Mouse (Mus musculus) lung, postnatal 36 days (tissue): Measurements from ENCODE around the gene Col6a6.
A peak's percentile ranks its signal among the peaks of the same experiment; 100 is the strongest.

ENCODE experiments used
- DNase-seq: peaks from one replicate; pipeline ENCODE4 v3.0.0; 2022; ENCODE audit warnings: mixed read lengths

Col6a6 gene

DNA sequence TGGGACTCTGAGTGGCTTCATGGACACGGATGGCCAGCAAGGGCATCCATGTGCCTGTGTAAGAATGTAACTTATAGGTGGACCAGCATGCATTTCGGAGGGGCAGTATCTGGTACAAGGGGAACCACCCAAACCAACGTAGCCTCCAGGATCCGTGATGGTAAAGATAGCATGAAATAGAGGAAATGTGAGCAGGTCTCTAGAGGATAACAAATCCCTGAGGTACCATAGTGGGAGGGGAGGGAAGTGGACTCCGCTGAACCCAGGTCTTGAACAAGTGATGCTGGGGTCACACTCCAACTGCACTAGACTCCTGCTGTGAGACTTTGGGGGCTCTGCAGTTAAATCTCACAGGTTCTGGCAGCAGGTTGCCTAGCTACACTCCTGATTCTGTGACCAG lies 27.7 kb downstream of the Col6a6 start:
- no peak for DNase-seq

DNA sequence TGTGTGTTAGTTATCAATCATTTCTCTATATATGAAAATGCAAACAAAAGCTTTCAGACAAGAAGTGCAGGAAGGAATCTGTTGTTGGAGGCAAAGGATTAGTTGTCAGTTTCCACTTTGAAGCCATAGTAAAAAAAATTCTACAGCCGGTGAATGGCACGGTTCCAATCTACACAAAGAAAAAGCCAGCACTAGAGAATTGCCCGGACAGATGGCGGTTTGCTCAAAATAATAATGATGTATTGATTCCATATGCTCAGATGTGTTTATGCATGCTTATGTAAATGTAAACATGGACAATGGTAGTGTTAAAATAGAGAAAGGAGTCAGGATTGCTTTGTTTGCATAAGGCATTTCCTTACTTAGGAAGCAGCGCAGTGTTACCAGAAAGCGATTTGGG lies 31.8 kb downstream of the Col6a6 start:
- DNase-seq, result no peak

DNA sequence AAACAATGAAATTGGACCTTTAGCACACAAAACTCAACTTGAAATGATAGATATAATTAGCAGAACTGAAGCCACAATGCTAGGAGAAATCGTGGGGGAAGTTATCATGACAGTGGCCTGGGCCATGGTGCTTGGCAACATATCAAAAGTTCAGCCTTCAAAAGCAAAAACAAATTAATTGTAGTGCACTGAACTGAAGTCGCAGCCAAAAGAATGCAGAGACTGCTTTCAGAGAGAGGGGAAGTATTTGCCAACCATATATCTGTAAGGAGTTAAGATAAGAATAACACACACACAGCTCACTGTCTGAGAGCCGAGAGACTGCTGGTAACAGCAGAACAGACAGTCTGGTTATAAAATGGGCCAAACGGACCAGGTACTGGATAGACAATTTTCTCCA lies 33.0 kb downstream of the Col6a6 start:
- DNase-seq, result peak; percentile 10

DNA sequence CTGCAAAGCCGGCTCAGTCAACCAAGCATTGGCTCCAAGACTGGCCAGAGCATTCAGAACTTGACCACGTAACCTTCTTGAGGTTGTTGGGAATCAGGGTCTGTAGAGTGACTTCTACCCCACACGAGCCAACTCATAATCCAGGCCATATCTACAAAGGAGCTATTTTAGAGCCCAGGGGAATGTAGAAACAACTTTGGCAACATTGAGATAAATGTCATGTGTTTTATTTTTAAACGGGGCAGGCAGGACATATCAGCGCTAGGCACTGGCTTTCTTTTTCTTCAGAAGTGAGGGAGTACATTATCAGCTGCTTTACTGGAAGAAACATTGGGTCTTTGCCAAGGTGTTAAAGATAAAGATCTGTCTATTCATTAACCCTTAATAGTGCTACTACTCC lies 36.1 kb downstream of the Col6a6 start:
- no peak for DNase-seq

DNA sequence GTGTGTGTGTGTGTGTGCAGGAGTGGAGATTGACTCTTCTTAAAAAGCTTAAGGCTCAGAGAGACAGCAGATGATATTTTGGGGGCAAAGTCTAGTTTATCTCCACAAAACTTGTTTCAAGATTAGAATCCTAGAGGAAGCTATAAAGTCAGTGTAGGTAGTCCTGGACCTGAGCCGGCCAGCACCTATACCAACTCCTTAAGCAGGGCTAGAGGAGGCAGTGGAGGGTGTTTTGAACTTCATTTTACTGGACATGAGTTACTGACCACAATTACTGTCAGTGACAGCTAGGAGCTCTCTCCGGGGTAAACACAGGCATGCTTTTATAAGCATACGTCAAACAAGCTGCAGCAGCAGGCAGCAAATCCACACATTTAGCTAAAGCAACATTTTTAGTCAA lies 39.8 kb downstream of the Col6a6 start:
- no peak for DNase-seq

DNA sequence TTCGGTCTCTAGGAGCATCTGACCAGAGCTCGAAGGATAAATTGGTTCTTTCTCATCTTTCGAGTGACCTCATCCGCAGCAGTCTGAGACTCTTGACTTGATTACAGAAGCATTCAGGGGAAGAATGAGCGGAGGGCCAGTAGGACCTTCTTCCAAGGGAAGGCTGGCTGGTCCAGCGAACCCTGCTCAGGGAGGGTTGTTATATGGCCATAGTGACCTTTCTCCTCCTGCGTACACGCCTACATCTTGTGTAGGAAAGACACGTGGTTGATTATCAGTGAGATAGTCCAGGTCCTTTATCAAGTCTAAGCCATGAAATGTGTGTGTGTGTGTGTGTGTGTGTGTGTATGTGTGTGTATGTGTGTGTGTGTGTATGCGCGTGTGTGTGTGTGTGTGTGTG lies 40.2 kb downstream of the Col6a6 start:
- DNase-seq, result no peak

DNA sequence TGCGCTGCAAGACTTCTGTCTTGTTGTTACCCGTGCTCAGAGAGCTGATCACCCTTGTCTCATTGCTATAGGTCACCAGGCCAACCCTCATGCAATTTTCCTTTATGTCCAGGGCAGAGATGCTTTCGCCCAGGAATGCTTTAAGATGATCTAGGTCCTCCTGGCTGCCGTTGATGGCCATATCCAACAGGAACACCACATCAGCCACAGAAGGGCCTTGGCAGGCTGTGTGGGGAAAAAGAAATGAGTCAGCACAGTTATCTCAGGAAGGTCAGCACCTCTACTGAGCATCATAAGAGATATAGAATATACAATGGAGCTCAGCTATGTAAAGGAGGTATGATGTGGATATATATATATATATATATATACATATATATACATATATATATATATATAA lies 43.9 kb downstream of the Col6a6 start:
- no peak for DNase-seq

DNA sequence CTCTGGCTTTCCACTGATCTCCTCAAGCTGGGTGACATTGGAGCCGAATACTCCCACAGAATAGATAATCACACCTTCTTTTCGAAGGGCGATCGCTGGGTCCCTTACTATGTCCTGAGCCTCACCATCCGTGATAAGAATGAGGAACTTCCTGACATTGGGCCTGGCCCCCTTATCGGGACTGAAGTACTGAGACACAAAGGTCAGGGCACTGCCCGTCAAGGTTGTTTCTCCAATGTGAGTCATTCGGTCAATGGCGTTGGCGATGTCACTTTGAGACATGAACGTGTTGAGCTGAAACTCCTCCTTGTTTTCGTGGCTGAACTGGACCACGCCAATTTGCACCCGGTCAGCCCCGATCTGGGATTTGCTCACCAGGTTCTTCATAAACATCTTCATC lies 47.3 kb downstream of the Col6a6 start:
- DNase-seq, result no peak

DNA sequence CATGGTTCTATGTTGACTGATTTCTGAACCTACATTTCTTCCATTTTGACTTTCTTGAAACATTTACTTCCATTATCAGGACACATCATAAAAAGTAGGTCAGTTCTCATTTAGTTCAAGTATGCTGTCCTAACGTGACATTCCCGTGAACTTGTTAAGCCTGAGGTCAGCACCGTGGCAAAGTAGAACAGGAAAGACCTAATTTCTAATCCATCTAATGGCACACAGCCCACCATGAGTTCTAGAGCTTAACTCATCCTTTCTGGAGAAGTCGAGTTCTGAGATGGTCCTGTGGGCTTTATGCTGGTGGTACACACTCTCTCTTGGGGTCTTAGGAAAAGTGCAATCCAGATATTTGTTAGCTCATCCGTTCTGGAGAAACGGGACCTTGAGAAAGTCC lies 49.2 kb downstream of the Col6a6 start:
- DNase-seq, result no peak

DNA sequence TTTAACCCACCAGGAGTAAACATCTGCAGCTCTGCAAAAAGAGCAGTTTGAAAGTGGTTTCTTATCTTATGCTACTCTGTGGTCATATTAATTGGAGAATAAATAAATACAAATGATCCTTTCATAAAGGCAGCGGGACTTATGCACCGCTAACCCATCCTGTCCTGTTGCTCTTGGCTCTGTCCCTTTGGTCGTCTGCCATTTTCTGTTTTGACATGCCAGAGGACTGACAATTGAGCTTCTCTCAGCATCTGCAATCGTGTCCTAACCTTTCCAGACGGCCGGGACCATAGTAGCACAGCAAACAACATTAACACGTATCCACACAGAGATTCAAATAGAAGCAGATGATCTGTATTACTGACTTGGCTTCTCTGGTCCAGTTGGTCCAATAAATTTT lies 53.1 kb downstream of the Col6a6 start:
- peak; percentile 35 for DNase-seq

DNA sequence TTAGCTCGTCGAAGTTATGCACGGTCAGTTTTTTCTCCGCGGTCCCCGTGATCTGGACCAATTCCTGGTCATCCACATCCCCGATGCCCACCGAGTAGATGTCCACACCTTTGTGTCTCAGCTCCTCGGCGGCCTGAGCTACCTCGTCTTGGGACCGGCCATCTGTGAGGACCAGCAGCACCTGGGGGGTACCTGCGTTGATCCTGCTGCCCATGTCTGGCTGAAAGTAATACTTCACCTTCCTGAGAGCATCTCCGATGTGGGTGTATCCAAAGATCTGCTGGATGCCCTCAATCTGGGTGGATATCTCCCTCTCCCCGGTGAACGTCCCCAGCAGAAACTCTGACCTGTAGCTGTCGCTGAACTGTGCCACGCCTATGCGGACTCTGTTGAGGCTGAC lies 53.6 kb downstream of the Col6a6 start:
- DNase-seq, result no peak

DNA sequence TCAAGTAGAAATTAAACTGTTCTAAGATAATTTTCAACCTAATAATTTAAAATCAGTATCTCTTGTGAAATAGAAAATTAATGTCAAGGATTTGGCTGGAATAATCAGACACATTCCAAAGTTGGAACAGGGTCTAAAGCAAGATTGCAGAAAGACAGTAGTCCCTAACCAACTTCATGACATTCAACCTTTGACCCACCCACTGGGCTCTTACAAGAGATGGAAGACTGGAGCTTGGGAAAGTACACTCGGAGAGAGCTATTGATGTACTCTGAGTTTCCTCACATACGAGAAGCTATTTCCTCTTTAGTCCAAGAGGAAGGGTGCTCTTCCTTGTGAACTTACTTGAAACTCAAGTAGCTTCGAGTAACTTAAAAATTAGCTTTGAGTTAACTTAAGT lies 56.6 kb downstream of the Col6a6 start:
- DNase-seq, result peak; percentile 51

DNA sequence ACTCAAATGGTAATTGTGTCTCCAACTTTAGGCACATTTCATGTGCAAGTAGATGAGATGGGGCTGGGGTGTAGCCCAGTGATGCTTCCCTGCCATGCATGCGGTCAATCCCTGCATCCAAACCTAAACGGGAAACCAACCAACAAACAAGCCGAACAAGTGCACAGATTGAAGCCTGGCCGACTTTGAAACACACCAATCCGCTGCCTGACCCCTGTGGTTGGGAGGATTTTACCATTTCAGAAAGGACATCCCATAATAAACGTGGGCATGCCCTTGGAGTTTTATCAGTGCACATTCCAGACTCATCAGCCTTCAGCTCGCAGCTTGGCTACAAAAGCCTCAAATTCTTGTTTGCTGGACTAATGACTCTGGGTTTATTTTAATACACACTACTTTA lies 57.3 kb downstream of the Col6a6 start:
- DNase-seq, result peak; percentile 14

DNA sequence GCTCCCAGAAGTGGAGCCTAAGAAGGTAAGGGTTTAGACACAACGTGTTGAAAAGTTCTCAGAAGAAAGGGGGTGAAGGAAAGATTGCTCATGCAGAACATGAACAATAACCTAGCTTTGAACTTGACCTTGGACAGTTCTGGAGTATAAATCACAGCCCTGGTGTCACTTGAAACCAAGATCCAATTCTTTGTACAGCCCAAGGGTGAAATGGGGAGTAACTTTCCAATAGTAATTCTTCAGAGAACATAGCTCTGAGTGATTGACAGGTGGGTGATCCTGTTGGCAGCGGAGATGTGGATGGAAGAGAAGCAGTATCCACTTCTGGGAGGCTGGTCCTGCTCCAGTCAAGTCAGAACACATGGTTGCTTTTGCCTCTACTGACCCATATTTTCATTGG lies 62.1 kb downstream of the Col6a6 start:
- no peak for DNase-seq

DNA sequence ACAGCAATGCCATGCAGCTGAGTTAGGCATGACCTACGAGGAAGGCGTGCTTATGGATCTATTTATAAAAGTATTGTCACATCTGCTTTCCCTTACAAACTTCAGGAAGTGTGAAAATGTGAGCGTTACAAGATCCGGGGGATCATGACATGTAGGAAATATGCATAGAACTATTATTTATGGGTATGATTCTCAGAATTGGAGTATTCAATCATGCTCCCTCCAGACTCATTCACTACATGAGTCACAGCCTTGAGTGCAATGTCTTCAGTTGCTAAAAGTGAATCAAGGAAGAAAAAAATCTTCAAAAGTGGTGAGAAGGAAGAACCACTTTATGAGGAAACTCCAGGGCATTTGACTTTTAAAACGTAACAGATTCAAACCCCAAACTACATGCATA lies 63.3 kb downstream of the Col6a6 start:
- DNase-seq, result no peak

DNA sequence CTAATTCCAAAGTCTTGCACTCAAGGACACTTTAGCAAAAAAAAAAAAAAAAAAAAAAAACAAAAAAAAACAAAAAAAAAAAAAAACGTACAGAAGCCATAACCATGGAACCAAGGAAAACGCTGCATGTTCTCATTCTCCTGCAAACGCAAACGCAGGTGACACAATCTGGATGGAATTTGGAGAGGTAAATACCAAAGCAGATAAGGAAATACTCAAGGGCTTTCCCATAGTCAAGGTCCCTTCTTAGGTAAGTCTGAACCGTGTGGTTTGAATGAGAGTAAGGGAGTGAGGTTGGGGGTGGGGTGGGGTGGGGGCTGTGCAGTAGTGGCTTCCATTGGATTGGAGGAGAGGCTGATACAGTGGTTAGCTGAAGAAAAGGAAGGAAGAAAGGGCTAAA lies 63.8 kb downstream of the Col6a6 start:
- DNase-seq, result peak; percentile 63

DNA sequence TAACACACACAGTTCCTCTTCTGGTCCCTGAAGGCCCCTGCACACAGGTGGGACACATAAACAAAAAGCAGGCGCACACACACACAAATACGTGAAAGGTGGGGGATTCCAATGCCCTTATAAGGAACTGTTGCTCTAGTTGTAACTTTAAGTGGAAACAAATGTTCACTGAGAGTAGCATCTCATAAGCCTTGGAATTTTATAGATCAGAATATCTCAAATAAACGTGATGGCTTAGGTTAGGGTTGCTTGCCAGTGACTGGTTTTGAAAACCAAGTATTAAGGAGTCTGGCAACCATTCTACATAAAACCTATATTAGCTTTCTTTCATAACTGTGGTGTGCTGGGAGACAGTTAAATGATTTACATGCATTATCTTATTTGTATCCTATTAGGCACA lies 64.3 kb downstream of the Col6a6 start:
- no peak for DNase-seq

DNA sequence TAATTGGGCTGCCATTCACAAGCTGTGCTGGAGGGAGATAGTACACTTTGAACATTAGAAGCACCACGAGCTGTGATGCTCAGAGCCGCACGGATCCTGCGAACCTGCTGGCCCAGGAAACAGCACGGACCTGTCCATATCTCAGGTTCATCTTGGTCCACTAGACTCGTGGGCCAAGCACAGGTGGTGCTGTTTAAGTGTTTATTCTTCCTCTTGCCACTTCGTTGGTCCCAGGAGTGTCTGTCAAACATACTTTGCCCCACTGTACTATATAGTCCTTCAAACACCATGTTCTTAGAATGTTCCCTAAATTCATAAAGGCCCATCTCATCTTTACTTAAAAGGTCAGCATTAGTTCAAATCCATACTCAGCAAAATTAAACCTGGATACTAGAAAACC lies 65.7 kb downstream of the Col6a6 start:
- peak; percentile 29 for DNase-seq

DNA sequence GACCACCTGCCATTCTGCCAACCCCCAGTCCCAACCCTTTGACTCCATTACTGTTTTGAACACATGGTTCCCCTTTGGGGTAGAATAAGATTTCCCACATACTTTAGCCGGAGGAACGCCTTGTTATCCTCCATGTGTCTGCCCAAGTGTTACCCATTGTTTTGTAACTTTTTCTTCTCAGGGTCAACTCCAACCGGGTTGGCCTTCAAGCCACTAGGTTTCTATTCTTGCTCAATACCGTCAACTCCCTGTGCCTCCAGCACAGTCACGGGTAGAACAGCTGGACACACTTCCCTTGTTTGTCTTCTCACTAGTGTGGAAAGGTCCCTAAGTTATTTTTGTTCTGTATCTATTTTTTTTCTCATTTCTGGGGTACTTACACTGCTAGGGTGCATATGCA lies 69.1 kb downstream of the Col6a6 start:
- peak; percentile 43 for DNase-seq

DNA sequence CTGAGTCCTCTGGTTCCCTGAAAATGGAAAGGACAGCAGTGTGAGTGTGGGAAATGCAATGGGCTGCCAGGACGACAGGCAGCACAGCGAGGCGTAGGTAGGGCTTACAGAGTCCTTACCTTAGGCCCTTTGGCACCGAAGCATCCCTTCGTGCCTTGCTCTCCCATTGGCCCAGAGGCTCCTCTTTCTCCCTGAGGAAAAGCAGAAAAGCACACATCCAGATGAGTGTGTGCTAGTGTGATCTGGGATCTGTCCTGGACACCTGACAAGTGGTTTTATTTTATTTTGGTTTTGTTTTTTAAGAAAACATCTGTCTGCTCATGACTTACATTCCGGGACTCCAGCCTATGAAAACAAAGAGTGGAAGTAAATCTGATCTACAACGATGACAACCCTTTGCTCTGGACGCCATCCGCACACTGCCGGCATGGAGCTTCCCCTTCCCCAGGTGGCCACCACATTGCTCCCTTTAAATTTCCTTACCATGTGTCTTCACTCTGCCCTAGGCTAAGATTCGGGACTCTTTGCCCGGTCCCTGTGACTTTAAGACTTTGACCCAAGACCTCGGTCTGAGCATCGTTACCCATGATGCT lies 69.7 kb downstream of the Col6a6 start:
- DNase-seq, result no peak

DNA sequence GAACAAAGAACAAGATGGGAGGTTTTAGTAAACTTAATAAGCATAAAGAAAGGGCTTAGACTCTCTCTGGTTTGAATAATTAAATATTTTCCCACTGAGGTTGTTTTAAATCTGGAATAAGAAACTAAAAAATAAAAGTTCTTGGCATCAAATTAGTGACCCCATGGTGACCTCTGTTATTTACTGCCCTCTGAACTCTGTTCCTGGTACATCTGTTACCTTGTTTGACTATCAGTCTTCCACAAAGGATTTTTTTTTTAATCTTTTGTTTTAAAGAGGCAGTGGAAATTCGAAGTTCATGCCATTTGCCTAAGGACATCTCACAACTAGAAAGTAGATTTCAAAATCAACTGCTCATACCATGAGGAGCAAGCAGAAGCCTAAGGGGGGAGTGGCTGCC lies 73.7 kb downstream of the Col6a6 start:
- no peak for DNase-seq

DNA sequence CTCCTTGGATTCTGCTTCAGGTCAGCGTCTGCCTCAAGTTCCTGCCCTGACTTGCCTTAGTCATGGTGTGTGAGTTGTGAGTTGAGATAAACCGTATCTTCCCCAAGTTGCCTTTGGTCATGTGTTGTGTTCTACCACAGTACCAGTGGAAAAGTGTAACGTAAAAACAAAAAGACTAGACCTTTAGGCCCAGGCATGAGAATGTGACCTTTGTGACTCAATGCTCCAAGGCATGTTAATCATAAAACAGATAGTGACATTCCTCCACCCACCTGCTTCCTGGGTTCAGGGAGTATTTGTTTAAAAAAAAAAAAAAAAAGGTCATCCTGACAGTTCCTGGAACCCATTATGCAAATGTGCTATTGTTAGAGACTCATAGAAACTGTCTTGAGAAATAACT lies 82.1 kb downstream of the Col6a6 start:
- no peak for DNase-seq

DNA sequence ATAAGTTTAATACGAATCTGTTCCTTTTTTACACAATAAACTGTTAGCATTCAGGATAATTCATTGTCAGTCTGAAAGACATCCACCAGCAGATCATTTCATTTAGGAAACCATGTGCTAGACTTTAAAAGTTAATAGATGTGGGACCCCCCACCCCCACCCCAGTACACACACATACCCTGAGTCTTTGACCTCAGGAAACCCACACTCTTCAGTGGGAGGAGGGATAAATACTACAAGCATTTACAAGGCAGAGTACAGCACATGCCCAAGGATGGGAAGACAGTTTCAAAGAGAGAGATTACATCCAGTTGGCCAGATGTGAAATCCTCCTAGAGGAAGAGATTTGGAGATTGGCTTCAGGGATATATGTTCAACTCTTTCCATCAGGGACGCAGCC lies 87.5 kb downstream of the Col6a6 start:
- DNase-seq, result no peak

DNA sequence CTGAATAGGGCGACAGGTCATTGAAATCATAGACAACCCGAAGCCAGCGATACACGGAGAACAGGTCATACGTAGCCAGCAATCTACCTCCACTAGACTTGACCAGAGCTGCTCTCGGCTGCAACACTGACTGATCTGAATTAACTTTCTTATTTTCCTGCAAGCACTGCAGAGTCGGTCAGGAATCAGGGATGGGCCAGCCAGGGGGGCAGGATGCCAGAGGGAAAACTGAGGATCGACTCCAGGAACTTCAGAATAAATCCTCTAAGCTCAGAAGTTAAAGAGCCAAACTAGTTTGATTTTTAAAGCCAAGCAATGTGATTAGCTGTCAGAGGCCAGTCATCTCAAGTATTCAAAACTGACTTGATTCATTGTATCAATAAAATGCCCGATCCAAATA lies 88.5 kb downstream of the Col6a6 start:
- DNase-seq, result no peak

DNA sequence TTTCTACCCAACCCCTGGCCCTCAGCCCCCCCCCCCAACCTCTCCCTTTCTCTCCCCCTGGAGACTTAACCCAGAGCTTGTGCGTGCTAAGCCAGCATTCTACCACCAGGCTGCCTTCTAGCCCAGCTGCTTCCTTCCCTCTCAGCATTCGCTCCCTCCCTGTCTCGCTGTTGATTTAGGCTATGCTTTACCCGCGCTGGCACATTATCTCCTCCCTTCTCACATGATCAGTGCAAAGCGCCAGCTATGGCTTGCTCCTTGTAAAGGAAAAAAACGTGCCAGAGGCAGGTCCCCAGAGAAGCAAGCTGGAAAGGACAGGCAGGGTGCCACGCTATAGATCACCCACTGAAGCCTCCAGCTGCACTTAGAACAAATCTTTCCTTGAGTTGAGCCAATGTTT lies 90.5 kb downstream of the Col6a6 start:
- peak; percentile 20 for DNase-seq

DNA sequence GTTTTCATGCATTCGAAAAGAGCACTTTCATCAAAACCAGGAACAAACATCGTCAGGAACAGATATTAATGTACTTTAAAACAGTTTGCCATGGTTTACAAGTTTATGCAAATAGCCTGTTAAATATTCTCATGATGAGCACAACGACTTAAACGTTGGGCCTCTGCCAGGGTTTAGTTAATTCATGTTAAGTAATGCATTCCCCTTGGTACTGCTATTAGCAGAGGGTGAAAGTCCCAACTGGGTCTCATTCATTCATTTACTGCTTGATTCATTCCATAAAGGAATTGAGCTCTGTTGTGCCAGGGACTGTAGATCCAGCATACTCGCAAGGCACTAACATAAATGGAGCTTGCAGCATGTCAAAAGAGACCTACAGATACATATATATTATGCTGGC lies 92.8 kb downstream of the Col6a6 start:
- no peak for DNase-seq
